Mouse (Mus musculus) liver, embryonic 13.5 days (tissue): ENCODE measurements around the gene Fzd7. TPM values are rescaled to one million over a fixed set of nuclear protein-coding genes. Genes with fewer than 3 reads are reported as not detected.
"Not testable (repeated sequence)": the region's sequence is repeated elsewhere in the genome, so short reads cannot be mapped to it uniquely, and the experiment has no call there.

Experiments used
- ATAC-seq: fragments of 200-750 bp; cut with Nextera tagmentation; 2 replicates; pipeline ENCODE4 v1.8.0; 2017; ENCODE audit warnings: low read depth, mild to moderate bottlenecking, moderate number of reproducible peaks, moderate library complexity
- DNase-seq: peaks from one replicate; pipeline ENCODE4 v3.0.0; 2022
- H3K27ac ChIP-seq: fragments of 300-500 bp; sonication (generic); 2 replicates; pipeline ENCODE4 v1.5.1; 2015; ENCODE audit warnings: moderate library complexity, mild to moderate bottlenecking, inconsistent platforms
- H3K27me3 ChIP-seq: fragments of 300-500 bp; sonication (generic); 2 replicates; pipeline ENCODE4 v1.6.1; 2015; ENCODE audit warnings: mild to moderate bottlenecking, inconsistent platforms
- H3K36me3 ChIP-seq: fragments of 300-500 bp; sonication (generic); 2 replicates; pipeline ENCODE4 v1.6.1; 2015; ENCODE audit warnings: mild to moderate bottlenecking, inconsistent platforms
- H3K4me1 ChIP-seq: fragments of 300-500 bp; sonication (generic); replicated peaks from 2 replicates; pipeline ENCODE4 v1.6.1; 2015; ENCODE audit warnings: inconsistent platforms
- H3K4me2 ChIP-seq: fragments of 300-500 bp; sonication (generic); 2 replicates; pipeline ENCODE4 v1.6.1; 2015; ENCODE audit warnings: inconsistent platforms, mild to moderate bottlenecking, moderate library complexity
- H3K4me3 ChIP-seq: fragments of 300-500 bp; sonication (generic); replicated peaks from 2 replicates; pipeline ENCODE4 v1.5.1; 2015; ENCODE audit warnings: mild to moderate bottlenecking, inconsistent platforms
- H3K9ac ChIP-seq: fragments of 300-500 bp; sonication (generic); 2 replicates; pipeline ENCODE4 v1.6.1; 2015; ENCODE audit warnings: mild to moderate bottlenecking, inconsistent platforms
- H3K9me3 ChIP-seq: fragments of 300-500 bp; sonication (generic); replicated peaks from 2 replicates; pipeline ENCODE4 v1.6.1; 2016; ENCODE audit warnings: inconsistent platforms
- WGBS: fragments of 180-500 bp; shearing (Covaris S2); methylation state at CpG from one replicate; pipeline ENCODE4 v1.1.7; 2015; ENCODE audit not compliant: insufficient replicate concordance; 5-methylcytosine and 5-hydroxymethylcytosine counted together
- polyA plus RNA-seq: library from polyadenylated mRNA; unstranded; fragments of >200 nt; fragmentation: Nextera tagmentation; extraction: Ambion mirVana; gene quantifications from 2 replicates; pipeline ENCODE4 v1.2.1, GENCODE M21; 2015

The Fzd7 gene
- 1.4 and 2.0 TPM in 2 replicates for polyA plus RNA-seq

GRCm38 (mm10) chr1:59482331-59482695 lies at the start of gene Fzd7:
Gene Fzd7, plus strand, starts transcription at chr1:59482424.
- Histone ChIP-seq H3K9me3 (no peaks in the 10 kb centered on the region), H3K27ac (peak within 1 kb of the TSS; percentile 74), H3K27me3 (peaks cover 26% of the 10 kb centered on the region), H3K4me2 (peak within 1 kb of the TSS; percentile 98), H3K4me3 (peak within 1 kb of the TSS; percentile 71), H3K9ac (peak within 1 kb of the TSS; percentile 78), H3K4me1 (peaks cover 62% of the 10 kb centered on the region), H3K36me3 (peaks cover 6% of the 10 kb centered on the region; the same call in 1 of the 2 replicates)
- no peak for DNase-seq
- ATAC-seq = peak; percentile 64
- under 1% methylated on average over 35 of the region's 35 CpGs for WGBS

GRCm38 (mm10) chr1:59433296-59433695 lies 48.9 kb upstream of the Fzd7 start:
- H3K36me3 ChIP-seq = no peaks in the 10 kb centered on the region
- no peak overlapping the region for H3K4me2 ChIP-seq
- no peaks in the 10 kb centered on the region for H3K9me3 ChIP-seq
- no peak overlapping the region for H3K9ac ChIP-seq
- WGBS = 48% methylated on average over 6 of the region's 6 CpGs
- no peak for DNase-seq
- H3K4me3 ChIP-seq = no peak overlapping the region
- H3K4me1 ChIP-seq = 0 out of 2 replicates have a peak, but pooled peaks cover 9% of the 10 kb centered on the region
- H3K27me3 ChIP-seq = no peaks in the 10 kb centered on the region
- H3K27ac ChIP-seq = no peak overlapping the region
- no peak for ATAC-seq

GRCm38 (mm10) chr1:59434071-59434470 lies 48.2 kb upstream of the Fzd7 start:
- no peak for DNase-seq

GRCm38 (mm10) chr1:59435270-59435669 lies 47.0 kb upstream of the Fzd7 start:
- no peaks in the 10 kb centered on the region for H3K9me3 ChIP-seq
- H3K4me3 ChIP-seq = no peak overlapping the region
- H3K4me2 ChIP-seq = no peak overlapping the region
- no peaks in the 10 kb centered on the region for H3K27me3 ChIP-seq
- 0 out of 2 replicates have a peak, but pooled peaks cover 12% of the 10 kb centered on the region for H3K4me1 ChIP-seq
- no peaks in the 10 kb centered on the region for H3K36me3 ChIP-seq
- DNase-seq (no peak), ATAC-seq (no peak)
- 68% methylated on average over 5 of the region's 5 CpGs for WGBS
- H3K27ac ChIP-seq = no peak overlapping the region
- H3K9ac ChIP-seq = no peak overlapping the region

More at GRCm38 (mm10) chr1:59434071-59434470, 48.2 kb upstream of the Fzd7 start:
- H3K27ac ChIP-seq = no peak overlapping the region
- WGBS = 55% methylated on average over 3 of the region's 3 CpGs
- H3K27me3 ChIP-seq = no peaks in the 10 kb centered on the region
- no peak overlapping the region for H3K4me3 ChIP-seq
- H3K9me3 ChIP-seq = no peaks in the 10 kb centered on the region
- H3K4me2 ChIP-seq = no peak overlapping the region
- no peak for ATAC-seq
- H3K4me1 ChIP-seq = 0 out of 2 replicates have a peak, but pooled peaks cover 9% of the 10 kb centered on the region
- no peak overlapping the region for H3K9ac ChIP-seq
- H3K36me3 ChIP-seq = no peaks in the 10 kb centered on the region

GRCm38 (mm10) chr1:59436321-59436720 lies 45.9 kb upstream of the Fzd7 start:
- Histone ChIP-seq H3K27ac (no peak overlapping the region), H3K4me2 (no peak overlapping the region), H3K9me3 (no peaks in the 10 kb centered on the region), H3K9ac (no peak overlapping the region), H3K4me3 (no peak overlapping the region), H3K4me1 (0 out of 2 replicates have a peak, but pooled peaks cover 5% of the 10 kb centered on the region), H3K27me3 (no peaks in the 10 kb centered on the region), H3K36me3 (no peaks in the 10 kb centered on the region)
- DNase-seq (no peak), ATAC-seq (no peak)
- 78% methylated on average over 3 of the region's 3 CpGs for WGBS

GRCm38 (mm10) chr1:59437927-59438326 lies 44.3 kb upstream of the Fzd7 start:
- no peak for DNase-seq
- Histone ChIP-seq H3K9me3 (no peaks in the 10 kb centered on the region), H3K4me3 (no peak overlapping the region), H3K36me3 (no peaks in the 10 kb centered on the region), H3K4me2 (no peak overlapping the region), H3K27me3 (no peaks in the 10 kb centered on the region), H3K9ac (no peak overlapping the region), H3K4me1 (0 out of 2 replicates have a peak, but pooled peaks cover 5% of the 10 kb centered on the region), H3K27ac (peak overlapping the region; percentile 66; the same call in 1 of the 2 replicates)
- ATAC-seq = peak; percentile 63
- 67% methylated on average over 3 of the region's 3 CpGs for WGBS

GRCm38 (mm10) chr1:59438330-59438729 lies 43.9 kb upstream of the Fzd7 start:
- no peak overlapping the region for H3K4me3 ChIP-seq
- peak overlapping the region; percentile 66 for H3K27ac ChIP-seq
- no peak overlapping the region for H3K4me2 ChIP-seq
- H3K9me3 ChIP-seq = no peaks in the 10 kb centered on the region
- no peaks in the 10 kb centered on the region for H3K36me3 ChIP-seq
- no peak for ATAC-seq
- no peak for DNase-seq
- WGBS = 65% methylated on average over 4 of the region's 4 CpGs
- no peak overlapping the region for H3K9ac ChIP-seq
- 0 out of 2 replicates have a peak, but pooled peaks cover 5% of the 10 kb centered on the region for H3K4me1 ChIP-seq
- no peaks in the 10 kb centered on the region for H3K27me3 ChIP-seq

- no peaks in the 10 kb centered on the region for H3K9me3 ChIP-seq
- H3K27me3 ChIP-seq = no peaks in the 10 kb centered on the region
- H3K4me3 ChIP-seq = no peak overlapping the region
- H3K9ac ChIP-seq = no peak overlapping the region
- H3K27ac ChIP-seq = no peak overlapping the region
- 0 out of 2 replicates have a peak, but pooled peaks cover 5% of the 10 kb centered on the region for H3K4me1 ChIP-seq
- no peaks in the 10 kb centered on the region for H3K36me3 ChIP-seq
- 49% methylated on average over 2 of the region's 2 CpGs for WGBS
- no peak overlapping the region for H3K4me2 ChIP-seq
- DNase-seq = no peak
- no peak for ATAC-seq
These were observed 43.0 kb upstream of the Fzd7 start for GRCm38 (mm10) chr1:59439252-59439651.

GRCm38 (mm10) chr1:59439941-59440340 lies 42.3 kb upstream of the Fzd7 start:
- no peak overlapping the region for H3K9ac ChIP-seq
- no peak overlapping the region for H3K27ac ChIP-seq
- 0 out of 2 replicates have a peak, but pooled peaks cover 5% of the 10 kb centered on the region for H3K4me1 ChIP-seq
- H3K9me3 ChIP-seq = no peaks in the 10 kb centered on the region
- no peak overlapping the region for H3K4me3 ChIP-seq
- H3K4me2 ChIP-seq = no peak overlapping the region
- DNase-seq (no peak), ATAC-seq (no peak)
- H3K27me3 ChIP-seq = no peaks in the 10 kb centered on the region
- WGBS = 71% methylated on average over 1 of the region's 1 CpGs
- H3K36me3 ChIP-seq = no peaks in the 10 kb centered on the region

- H3K9ac ChIP-seq, H3K9me3 ChIP-seq, H3K4me2 ChIP-seq, DNase-seq, H3K36me3 ChIP-seq, H3K4me3 ChIP-seq, H3K27me3 ChIP-seq, ATAC-seq, H3K4me1 ChIP-seq, H3K27ac ChIP-seq: not testable (repeated sequence)
- WGBS = 78% methylated on average over 14 of the region's 14 CpGs
These were observed 39.5 kb upstream of the Fzd7 start for GRCm38 (mm10) chr1:59442721-59443120.

- no peak for ATAC-seq
- H3K4me1 ChIP-seq = 0 out of 2 replicates have a peak, but pooled peaks cover 3% of the 10 kb centered on the region
- no peak overlapping the region for H3K27ac ChIP-seq
- WGBS = 61% methylated on average over 3 of the region's 3 CpGs
- no peaks in the 10 kb centered on the region for H3K36me3 ChIP-seq
- no peak for DNase-seq
- H3K27me3 ChIP-seq = no peaks in the 10 kb centered on the region
- H3K4me3 ChIP-seq = no peak overlapping the region
- no peak overlapping the region for H3K9ac ChIP-seq
- H3K9me3 ChIP-seq = no peaks in the 10 kb centered on the region
- no peak overlapping the region for H3K4me2 ChIP-seq
These were observed 38.0 kb upstream of the Fzd7 start for GRCm38 (mm10) chr1:59444127-59444660.

- WGBS = 68% methylated on average over 5 of the region's 5 CpGs
- H3K4me2 ChIP-seq = no peak overlapping the region
- ATAC-seq = no peak
These were observed 37.0 kb upstream of the Fzd7 start for GRCm38 (mm10) chr1:59445242-59445641.

More at GRCm38 (mm10) chr1:59445242-59445641, 37.0 kb upstream of the Fzd7 start:
- no peak overlapping the region for H3K9ac ChIP-seq
- H3K36me3 ChIP-seq = no peaks in the 10 kb centered on the region
- no peaks in the 10 kb centered on the region for H3K27me3 ChIP-seq
- no peak overlapping the region for H3K27ac ChIP-seq
- no peaks in the 10 kb centered on the region for H3K9me3 ChIP-seq
- no peak overlapping the region for H3K4me3 ChIP-seq
- H3K4me1 ChIP-seq = 0 out of 2 replicates have a peak, but pooled peaks cover 4% of the 10 kb centered on the region
- no peak for DNase-seq
